Mouse (Mus musculus): ENCODE measurements around the gene Ndufa6.
"Not testable (repeated sequence)": the region's sequence is repeated elsewhere in the genome, so short reads cannot be mapped to it uniquely, and the experiment has no call there.

Gene Ndufa6

DNA sequence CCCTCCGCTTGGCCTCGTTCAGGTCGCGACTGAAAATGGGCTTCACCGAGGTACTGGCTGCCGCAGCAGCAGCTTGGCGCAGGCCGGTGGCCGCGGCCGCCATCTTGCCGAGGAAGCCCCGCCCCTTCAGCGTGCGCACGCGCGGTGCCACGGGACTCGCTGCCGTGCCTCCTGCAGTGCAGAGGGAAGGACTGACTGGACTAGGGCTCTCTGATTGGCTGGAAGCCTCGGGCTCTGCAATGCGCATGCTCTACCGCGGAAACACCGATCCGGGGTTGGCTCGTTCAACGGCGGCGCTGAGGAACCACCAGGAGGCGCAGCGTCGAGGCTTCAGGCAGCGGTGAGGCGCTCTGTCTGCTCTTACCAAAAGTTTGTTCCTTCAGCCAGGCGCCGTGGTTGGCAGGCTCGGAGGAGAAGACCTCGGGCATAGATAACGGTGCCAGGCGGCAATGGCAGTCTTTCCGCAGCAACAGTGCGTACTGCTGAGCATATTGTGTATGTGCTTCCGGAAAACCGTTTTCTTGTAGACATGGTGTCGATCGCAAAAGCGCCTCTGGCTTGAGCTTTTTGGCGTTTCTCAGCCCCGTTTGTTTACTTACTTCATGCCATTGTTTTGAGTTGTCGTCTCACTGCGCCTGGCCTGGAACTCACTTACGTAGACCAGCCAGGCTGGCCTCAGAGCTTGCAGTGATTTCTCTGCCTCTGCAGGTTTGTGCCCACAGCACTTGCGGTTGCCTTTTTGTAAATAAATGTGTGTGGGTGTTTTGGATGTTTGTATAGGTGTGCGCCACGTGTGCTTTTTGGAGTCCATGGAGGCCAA is at the start of gene Ndufa6:
Gene Ndufa6, minus strand, starts transcription at position 197 of the 820 bp plus-strand sequence.
- DNase-seq (ENCODE audit: low read depth, low spot score): peak; percentile 94

DNA sequence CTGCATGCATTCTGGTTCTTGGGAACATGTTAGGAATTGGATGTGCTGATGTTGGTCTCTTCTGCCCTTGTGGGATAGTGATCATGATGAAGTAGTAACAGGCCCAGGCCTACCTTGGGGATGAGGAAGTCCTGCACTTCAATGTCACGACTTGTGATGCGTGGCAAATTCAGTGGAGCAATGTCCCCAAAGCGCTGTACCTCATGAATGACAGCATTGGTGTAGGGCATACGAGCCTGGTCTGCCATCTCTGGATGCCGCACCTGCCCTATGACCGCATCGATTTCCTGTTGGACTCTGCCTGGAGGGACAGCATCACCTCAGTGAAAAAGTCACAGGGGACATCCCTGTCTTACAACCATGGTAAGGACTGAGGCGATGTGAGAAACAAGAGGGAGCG is 49.5 kb upstream of the Ndufa6 start:
- DNase-seq (ENCODE audit: low read depth, low spot score): no peak

DNA sequence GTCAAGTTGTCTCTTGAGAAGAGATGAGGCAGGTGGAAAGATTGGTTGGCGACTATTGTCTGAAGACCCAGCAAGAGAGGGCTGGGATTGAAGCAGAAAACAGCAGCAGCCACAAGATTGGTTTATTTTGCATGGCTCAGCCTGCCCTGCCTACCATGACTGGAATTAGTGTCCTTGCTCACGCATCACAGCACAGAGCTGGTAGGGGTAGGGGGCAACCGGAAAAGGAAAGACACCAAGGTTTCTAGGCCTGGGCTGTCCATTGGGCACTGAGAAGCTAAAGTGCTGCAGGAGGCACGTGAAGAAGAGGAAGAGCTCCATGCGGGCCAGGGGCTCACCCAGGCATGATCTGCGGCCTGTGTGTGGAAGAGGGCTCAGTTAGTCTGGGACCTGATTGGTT is 48.6 kb upstream of the Ndufa6 start:
- no peak for DNase-seq (ENCODE audit: low read depth, low spot score)

DNA sequence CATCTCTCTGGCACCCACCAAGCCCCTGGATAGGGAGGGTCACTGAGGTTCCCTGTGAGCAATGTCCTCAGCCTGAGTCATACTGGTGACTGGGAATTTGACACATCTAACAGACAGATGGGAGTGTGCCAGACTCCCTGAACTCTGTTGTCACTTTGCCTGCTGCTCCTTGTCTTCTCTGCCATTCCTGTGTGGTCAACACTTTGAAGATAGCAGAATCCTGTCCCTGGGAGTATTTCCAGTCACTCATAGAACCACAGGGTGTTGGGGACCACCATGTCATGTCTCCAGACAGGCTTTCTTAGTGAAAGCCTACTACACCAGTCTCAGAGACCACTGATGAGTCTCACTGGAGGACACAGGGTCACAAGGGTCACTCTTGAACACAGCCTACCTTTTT is 48.0 kb upstream of the Ndufa6 start:
- no peak for DNase-seq (ENCODE audit: low read depth, low spot score)

DNA sequence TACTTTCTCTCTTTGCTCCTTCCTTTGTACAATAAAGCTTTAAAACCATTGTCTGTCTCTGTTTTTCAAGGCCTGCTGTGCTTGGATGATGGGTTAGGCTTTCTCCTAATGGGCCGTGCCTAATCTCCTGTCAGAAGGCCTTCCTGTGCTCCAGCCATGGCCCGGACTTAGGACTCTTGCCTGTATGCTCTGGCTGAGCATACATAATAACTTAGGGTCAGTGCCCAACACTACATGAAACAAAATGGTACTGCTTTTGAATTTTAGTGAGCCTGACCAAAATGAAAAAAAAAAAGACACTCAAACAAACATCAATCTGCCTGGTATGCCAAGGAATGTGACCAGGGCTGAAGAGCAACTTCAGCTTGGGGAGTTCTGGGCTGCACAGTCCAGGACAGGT is 47.4 kb upstream of the Ndufa6 start:
- no peak for DNase-seq (ENCODE audit: low read depth, low spot score)

DNA sequence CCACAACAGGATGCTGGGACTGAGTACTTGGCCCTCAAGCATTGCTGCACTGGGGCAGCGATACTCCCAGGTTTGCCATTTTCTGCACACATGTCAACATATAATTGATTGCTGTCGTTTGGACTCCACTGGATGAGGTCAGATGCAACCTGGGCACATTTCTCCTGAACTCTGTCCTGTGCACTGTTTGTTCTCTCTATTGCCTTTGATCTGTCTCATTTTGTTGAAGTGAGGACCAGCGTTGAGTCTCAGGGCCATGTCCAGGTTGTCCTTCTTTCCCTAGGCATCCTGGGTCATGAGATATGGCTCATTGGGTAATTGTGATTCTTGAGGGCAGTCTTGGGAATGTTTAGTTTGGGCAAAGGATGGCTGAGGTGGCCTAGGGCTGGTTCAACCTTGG is 41.8 kb upstream of the Ndufa6 start:
- not testable (repeated sequence) for DNase-seq (ENCODE audit: low read depth, low spot score)

DNA sequence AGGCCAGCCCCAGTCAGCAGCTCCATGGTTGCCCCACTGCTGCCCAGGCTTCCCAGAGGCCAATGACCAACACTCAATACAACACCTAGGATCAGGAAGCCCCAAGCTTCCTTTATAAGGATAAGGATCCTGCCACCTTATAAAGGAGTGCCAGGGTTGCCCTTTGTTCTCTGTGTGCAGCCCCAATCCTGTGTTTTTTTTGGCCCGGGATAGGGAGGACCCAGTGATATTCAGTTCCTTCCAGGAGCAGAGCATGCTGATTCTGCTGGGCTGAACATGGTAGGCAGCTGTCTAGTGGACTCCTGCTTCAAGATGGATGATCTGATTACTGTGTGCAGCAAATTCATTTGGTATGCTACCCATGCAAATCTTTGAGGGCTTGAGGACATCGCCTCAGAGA is 39.8 kb upstream of the Ndufa6 start, which contains the start of gene Cyp2d11:
Gene Cyp2d11, minus strand, starts transcription at position 101 of the 400 bp plus-strand sequence.
- DNase-seq (ENCODE audit: low read depth, low spot score): not testable (repeated sequence)

DNA sequence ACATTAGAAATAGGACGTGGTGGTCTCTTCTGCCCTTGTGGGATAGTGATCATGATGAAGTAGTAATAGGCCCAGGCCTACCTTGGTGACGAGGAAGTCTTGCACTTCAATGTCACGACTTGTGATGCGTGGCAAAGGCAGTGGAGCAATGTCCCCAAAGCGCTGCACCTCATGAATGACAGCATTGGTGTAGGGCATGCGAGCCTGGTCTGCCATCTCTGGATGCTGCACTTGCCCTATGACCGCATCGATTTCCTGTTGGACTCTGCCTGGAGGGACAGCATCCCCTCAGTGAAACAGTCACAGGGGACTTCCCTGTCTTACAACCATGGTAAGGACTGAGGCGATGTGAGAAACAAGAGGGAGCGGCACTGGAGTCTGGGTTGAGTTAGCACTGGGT is 35.8 kb upstream of the Ndufa6 start:
- DNase-seq (ENCODE audit: low read depth, low spot score): not testable (repeated sequence)

DNA sequence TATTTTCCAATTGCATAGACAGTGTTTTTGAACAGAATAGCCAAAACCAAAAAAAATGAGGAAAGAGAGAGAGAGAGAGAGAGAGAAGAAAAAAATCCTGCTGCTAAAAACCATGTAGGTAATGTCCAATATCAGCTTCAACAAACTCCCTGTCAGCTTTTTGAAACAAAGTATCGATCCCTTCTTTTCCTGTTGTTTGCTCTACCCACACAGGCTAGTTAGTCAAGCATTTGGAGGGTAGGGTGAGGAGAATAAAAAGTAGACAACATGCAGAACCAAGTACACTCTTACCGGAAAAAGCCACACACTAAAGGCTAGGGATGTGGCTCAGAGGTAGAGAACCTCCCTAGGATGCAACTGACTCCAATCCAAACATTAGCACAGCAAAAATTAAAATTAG is 31.6 kb upstream of the Ndufa6 start:
- no peak for DNase-seq (ENCODE audit: low read depth, low spot score)

DNA sequence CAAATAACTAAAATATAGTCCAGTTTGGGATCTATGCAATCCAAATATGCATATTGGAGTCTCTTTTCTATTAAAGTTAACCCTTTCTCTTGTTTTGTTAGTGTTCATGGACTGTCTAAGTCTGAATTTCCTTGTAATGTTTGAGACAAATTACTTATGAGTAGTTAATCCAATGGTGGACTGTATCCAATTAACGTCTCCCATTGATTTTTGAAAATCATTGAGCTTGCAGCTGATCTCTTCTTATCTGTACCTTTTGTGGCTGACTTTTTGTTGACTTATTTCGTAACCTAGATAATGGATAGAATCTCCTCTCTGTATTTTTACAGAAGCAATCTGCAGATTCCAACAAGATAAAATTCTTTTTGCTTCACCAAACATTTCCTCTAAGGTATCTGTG is 28.3 kb upstream of the Ndufa6 start:
- DNase-seq (ENCODE audit: low read depth, low spot score): no peak

DNA sequence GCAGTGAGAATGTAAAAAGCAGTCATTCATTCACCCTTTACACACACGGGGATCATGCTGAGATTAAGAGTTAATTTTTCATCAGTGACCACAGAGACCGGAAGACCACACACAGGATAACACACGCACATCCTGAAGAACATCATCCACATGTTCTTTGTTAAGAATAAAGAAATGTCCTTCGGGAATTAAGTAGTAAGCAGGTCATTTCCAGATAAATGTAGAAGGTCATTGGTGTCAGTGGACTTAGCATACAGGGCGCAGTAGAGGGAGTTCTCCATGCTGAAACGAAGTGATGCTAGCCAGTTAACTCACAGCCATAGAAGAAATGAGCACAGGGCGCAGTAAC is 26.6 kb upstream of the Ndufa6 start:
- no peak for DNase-seq (ENCODE audit: low read depth, low spot score)

DNA sequence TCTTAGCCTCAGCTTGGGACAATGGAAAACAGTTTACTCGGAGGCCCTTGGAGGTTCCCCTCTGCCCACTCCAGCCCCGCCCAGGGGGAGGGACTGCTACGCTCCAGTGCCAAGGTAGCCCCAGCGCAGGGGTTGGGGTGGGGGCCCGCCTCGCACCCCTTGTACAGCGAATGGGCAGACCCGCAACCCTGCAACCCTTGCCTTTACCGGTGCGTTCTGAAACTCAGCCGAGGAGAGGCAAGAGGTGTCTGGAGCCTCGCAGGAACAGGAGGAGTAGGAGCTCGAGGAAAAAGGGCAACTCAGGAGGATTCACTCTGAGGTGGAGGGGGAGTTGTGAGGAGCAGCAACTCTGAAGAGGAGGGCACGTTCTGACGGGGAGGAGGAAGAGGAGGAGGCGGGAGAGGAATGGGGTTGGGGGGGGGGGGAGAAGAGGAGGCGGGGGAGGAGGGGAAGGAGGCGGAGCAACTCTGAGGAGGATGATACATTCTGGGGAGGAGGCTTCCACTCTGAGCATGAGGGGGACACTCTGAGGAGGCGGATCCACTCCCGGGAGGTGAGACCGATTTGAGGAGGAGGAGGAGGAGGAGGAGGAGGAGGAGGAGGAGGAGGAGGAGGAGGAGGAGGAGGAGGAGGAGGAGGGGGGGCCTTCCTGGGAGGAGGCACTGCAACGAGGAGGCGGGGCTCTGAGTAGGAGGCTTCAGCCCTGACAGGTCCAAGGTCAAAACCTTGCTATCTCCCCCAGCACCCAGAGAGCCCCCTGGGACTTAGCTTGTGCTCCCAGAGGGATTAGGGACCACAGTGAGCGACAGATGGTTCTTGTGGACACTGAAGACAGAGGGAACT is 26.0 kb upstream of the Ndufa6 start, which contains the start of gene Cyp2d22:
Gene Cyp2d22, minus strand, starts transcription at position 390 of the 843 bp plus-strand sequence.
- DNase-seq (ENCODE audit: low read depth, low spot score): no peak

DNA sequence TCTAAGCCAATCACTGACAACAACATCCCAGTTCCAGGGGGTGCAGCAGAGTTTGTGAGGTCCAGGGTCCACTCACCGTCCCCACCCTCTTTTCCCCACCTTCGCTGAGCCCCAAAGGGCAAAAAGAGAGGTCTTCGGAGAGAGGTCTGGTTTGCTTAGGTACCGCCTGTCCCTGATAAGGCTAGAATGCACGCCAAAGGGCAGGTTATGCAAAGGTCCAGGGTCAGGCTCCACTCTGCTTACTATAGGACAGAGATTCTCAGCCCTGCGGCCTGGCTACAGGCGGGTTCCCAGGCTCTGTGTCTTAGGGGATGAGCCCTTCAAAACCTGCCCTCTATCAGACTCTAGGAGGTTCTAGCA is 25.4 kb upstream of the Ndufa6 start:
- DNase-seq (ENCODE audit: low read depth, low spot score): no peak

DNA sequence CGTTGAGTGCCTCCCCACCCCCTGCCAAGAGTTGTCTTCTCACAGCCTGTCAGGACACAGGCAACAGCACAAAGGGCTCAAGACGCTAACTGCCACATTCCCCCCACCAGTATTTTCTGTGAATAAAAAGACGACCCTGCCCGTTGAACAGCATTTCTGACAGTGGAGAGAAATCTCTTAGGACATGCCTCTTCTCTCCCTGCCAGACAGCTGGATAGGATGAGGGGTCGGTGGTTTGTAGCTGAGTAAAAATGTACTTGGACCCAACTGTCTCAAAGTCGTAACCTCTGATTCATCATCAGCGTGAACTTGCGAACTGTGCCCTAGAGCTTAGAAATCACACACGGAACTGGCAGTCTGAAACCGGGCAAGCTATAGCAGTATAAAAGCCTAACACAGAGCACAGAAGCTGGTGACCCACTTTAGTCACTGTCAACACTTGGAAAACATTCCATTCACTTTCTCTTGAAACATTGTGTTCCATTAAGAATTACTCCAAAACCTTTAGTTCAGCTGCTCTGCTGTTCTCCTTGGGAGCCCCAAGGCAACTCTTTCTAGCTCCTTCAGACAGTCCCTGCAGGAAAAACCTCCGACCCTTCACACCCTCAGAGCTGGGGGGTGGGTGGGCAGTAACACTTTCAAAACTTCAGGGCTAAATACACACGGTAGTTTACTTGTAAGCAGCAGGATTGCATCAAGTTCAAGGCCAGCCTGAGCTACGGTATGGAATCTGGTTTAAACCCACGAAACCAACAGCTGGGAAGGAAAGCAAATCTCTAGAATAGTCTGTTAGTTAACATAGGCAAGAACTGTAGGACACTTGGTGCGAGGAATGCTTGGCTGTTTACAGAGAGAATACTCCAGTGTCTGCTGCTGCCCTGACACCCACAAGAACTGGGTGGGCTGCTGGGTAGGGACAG is 24.4 kb upstream of the Ndufa6 start:
- DNase-seq (ENCODE audit: low read depth, low spot score): no peak

DNA sequence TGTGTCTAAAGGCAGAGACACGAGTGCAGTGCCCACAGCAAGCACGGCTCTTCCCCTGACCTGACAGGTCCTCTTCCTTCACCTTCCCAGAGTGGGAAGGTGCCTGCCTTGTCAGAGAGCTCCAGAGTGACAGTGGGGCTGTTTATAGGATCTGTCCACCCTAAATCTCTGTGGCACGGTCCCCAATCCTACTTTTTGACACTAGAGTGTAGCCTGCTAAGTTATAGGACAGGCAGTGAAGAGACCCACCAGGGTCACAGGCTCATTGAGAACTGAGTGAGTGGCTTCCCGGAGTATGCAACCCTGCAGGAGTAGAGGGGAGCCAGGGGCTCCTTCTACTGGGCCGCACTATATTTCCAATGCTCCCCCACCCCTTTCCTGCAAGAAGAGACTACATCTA is 23.6 kb upstream of the Ndufa6 start:
- DNase-seq (ENCODE audit: low read depth, low spot score): no peak

DNA sequence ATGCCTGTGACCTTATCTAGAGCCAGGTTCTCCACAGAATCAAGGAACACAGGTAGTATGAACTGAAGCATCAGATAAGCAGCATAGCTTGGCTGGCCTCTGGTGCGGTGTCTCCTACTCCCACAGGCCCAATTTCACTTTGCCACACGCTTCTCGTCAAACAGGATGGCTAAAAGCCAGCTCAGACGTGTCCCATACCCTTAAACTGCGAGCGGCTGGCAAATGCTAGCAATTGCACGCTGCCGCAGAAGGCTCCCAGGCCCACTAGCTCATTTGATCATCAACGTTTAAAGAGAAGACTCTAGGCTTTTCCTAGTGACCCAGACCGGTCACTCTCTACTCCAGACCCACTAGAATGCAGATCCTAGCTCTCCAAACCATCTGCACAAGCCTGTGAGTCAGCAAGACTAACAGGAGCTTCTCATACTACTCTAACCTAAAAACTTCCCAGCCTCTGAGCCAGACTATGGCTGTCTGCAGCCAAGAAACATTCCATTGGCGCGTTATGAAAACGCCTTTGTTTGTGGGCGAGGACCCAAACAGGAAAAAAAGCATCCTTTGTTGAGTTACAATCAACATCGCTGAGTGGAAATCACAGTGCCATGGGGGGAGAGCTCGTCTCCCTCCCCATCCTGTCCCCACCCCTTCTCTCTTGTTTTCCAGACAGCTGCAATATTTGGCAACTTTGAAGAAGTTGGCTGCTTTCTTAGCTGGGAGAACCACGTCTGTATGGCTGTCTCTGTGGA is 22.4 kb upstream of the Ndufa6 start:
- no peak for DNase-seq (ENCODE audit: low read depth, low spot score)

DNA sequence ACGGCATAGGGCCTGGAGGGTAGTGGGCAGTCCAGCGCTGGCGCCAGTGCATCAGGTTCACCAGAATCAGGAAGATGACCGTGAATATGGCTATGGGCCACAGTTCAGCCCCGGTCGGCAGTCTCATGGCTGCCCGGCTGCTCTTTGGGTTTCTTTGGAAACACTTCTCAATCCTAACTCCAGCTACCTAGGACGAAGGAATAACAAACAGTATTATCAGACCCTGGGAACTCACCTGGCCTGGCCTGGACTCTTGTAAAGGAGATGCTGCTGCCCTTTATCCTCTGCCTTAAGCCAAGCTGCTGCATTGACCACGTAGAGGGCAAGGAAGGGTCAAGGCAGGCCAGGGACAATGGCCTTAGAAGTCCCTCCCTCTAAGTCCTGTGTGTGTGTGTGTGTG is 21.7 kb upstream of the Ndufa6 start:
- no peak for DNase-seq (ENCODE audit: low read depth, low spot score)

DNA sequence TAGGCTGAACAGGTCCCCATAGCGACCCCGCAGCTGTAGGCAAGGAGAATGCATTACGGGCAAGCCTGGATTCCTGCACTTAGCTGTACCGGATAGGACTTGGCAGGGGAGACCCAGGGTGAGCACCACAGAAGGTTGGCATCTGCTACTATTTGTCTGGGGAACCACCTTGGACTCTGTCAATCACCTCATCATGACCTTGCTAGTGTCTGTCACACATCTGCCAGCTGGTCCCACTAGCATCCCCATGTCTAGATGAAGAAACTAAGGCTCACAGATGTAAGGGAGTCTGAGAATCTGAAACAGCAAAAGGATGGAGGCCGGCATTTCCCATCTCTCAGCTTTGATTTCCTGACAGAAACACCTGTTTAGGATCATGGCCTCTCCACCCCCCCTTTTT is 20.3 kb upstream of the Ndufa6 start:
- no peak for DNase-seq (ENCODE audit: low read depth, low spot score)

DNA sequence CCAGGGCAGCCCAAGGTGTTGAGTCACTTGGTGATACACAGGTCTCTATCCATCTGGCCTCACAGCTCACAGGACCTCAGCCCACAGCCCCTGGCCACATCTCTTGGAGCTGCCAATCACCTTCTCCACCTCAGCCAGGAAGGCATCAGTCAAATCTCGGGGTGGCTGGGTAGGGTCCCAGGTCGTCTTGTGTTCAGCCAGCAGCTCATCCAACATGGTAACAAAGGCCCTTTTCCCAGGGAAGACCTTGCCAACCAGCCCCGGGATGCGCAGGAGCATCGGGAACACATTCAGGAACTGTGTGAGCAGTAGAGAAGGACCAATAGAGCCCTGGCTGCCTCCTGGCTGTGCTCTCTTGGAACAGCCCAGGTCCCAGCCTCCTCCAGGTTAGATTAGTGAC is 18.9 kb upstream of the Ndufa6 start:
- DNase-seq (ENCODE audit: low read depth, low spot score): no peak

DNA sequence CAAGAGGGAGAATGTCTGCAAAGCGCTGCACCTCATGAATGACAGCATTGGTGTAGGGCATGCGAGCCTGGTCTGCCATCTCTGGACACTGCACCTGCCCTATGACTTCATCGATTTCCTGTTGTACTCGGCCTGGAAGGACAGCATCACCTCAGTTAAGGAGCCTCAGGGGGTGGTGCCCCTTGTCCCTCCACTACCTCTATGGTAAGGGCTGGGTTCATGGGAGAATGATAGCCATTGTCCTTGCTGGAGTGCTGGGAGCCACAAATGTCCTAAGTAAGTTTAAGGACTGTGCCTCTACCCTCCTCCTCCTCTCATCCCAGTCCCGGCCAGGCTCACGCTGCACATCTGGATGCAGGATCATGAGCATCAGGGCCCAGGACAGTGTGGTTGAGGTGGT is 18.3 kb upstream of the Ndufa6 start:
- no peak for DNase-seq (ENCODE audit: low read depth, low spot score)

DNA sequence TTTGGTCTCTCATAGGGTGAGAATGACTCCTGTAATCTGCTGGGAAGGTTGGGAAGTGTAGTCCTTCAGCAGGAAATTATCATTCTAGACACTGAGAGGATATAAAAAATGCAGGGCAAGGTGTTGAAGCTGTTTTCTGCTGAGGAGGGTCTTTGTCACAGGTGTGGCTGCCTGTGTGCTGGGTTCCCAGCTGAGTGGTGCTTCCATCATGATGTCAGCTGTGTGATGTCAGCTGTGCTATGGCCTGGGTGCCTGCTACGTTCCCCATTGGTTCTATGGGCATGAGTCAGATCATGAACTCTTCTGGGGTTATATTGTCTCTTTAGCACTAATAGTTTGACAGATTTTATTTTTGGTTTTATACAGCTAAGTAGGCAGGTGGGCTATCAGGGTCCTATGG is 14.7 kb upstream of the Ndufa6 start:
- DNase-seq (ENCODE audit: low read depth, low spot score): no peak

Data from WW6 (cell line).